Mouse (Mus musculus) frontal cortex, adult (tissue): ENCODE data around the gene Acp4.
"Not testable (repeated sequence)": the region's sequence is repeated elsewhere in the genome, so short reads cannot be mapped to it uniquely, and the experiment has no call there.

ENCODE experiments used
- ATAC-seq: cut with Nextera tagmentation; 2 replicates; pipeline ENCODE4 v1.9.2; 2017; ENCODE audit warnings: mild to moderate bottlenecking, moderate library complexity, mixed read lengths; ENCODE audit not compliant: low TSS enrichment

Gene Acp4

GRCm38 (mm10) chr7:44262791-44263643 lies 5.8 kb upstream of the Acp4 start:
- ATAC-seq, result peak; percentile 84

DNA sequence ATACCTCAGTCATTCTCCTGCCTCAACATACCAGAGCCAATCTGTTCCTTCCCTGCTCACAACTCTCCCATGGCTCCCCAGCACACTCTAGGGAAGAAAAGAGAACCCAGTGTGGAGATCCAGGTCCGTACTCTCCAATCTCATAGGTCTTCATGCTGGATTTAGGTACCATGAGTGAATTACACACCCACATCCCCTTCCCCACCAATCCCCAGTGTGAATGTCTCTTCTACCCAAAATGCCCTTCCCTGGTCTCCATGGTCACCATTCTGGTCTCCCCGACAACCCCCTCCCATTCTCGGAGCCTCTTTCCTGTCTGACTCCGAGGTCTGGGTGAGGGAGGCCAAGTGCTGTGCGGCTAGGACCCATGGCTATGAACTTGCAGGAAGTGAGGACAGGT lies 4.0 kb upstream of the Acp4 start, which contains the start of gene Gm15517:
TSS of gene Gm15517 (plus strand) at position 301 of the 400 bp plus-strand sequence.
- no peak for ATAC-seq

DNA sequence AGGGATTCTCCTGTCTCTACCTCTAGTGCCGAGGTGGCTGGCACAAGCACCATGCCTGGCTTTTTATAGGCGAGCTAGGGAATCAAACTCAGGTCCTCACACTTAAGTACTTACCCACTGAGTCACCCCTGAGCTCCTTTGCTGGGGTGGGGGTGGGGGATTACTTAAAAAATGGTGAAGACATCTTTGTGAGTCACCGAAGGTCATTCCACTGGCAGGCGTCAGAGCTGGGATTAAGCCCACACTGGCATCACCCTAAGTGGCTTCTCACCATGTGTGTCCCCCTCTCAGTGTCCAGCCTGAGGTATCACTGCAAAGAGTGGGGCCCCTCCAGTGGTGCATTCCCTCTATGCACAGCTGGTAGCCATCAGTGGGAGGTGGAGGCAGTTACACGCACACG lies 3.2 kb upstream of the Acp4 start:
- no peak for ATAC-seq

DNA sequence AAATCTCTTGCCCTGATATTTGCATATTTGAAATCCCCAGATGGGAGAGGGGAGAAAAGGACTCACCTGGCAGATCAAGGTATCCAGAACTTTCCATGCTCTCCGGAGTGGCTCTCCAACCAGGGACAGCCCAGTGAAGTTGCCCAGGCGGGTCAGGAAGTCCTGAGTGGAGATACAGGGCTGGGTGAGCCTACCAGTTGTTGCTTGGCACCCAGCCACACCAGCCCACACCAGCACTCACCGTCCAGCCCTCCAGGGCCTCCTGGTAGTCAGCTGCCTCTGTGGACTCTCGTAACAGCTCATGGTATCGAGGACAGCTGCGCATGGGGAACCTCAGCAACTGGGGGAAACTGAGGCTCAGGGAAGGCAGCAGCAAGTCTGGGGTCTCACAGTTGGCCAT lies 2.2 kb downstream of the Acp4 start:
- no peak for ATAC-seq

DNA sequence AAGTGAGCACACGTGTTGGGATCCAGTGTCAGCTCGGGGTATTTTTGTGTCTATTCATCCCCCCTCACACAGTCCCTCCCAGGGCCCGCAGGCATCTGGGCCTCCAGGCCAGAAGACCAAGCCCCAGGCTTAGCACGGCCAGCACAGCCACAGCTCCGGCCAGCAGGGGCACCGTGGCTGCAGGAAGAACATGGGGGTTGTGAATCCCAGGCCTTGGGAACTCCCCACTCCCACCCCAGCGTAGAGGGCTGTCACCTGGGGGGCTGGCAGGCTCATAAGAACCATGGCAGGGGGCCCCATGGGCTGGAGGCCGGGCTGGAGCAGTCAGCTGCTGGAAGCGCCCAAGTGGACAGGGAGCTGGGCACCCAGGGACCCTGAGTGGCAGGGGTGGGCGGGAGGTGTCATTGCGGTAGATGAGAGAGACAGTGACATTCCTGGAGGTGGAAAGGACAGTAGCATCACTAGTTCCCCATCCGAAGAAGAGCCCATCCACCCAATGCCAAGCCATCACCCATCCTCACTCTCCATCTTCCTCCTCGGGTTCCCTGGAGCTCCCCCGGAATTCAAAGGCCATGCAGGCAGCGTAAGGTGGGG lies 4.1 kb downstream of the Acp4 start:
- ATAC-seq, result no peak

DNA sequence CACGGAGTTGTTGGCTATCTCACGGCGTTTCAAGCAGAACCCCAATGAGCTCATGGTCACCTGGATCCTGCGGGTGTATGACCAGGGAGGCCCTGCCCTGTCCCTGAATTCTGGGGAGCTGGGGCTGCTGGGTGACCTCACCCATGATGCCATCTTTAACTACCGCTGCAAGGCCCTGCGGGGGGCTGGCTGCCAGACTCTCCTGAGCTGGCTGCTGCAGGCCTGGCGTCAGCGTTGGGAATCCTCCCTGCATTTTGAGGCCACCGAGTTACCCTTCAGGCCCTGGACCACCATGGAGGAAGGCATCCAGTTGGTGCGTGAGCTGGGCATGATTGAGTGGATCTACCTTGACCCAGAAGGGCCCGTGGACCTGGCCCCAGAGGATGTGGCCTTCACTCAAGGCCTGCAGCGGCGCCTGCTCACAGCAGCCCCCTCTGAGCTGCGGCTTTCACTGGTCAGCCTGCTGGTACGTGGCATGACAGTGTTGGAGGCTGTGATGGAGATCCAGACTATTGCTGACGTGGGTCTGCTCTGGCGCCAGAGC lies 6.4 kb downstream of the Acp4 start:
- ATAC-seq, result not testable (repeated sequence)

- no peak for ATAC-seq
Measured at GRCm38 (mm10) chr7:44249248-44249647, 7.9 kb downstream of the Acp4 start.

- no peak for ATAC-seq
Measured at GRCm38 (mm10) chr7:44247971-44248370, 9.2 kb downstream of the Acp4 start.

DNA sequence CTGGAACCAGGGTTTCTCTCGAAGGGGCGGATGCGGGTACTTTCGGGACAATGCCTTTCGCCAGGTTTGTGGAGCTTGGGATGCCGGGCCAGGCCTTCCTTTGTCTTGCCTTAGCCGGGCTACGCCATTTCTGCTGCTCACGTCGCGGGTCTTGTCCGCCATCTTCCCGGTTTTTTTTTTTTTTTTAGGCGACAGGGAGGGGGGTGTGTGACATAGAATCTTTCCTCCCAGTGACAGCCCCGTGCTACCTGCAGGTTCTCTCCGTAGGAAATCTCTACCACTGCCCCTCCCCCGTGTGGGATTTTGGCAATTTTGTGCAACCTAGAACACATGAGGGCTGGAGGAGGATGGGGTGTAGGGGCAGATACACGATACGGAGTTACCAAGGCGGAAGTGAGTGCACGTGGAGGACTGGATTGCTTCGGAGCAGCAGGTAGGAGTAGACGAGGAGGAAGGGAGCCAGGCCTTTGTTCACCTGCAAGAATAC lies 10.2 kb downstream of the Acp4 start:
- peak; percentile 29; the same call in 1 of the 2 replicates for ATAC-seq

GRCm38 (mm10) chr7:44246055-44246983 lies 10.9 kb downstream of the Acp4 start, which contains the start of the genes 1700028J19Rik and 2410002F23Rik:
Gene 1700028J19Rik (minus strand): TSS chr7:44246695.
Gene 2410002F23Rik (plus strand): TSS chr7:44246722.
- ATAC-seq, result peak; percentile 87

DNA sequence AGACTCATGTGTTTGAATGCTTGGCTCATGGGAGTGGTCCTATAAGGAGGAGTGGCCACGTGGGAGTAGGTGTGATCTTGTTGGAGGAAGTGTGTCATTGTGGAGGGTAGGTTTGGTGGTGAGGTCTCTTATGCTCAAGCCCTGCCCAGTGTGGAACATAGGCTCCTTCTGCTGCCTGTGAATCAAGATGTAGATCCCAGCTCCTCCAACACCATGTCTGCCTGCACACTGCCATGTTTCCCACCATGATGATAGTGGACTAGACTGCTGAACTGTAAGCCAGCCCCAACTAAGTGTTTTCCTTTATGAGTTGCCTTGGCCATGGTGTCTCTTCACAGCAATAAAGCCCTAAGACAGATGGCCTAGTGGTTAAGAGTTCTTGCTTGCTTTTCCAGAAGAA lies 13.1 kb downstream of the Acp4 start:
- ATAC-seq, result no peak

DNA sequence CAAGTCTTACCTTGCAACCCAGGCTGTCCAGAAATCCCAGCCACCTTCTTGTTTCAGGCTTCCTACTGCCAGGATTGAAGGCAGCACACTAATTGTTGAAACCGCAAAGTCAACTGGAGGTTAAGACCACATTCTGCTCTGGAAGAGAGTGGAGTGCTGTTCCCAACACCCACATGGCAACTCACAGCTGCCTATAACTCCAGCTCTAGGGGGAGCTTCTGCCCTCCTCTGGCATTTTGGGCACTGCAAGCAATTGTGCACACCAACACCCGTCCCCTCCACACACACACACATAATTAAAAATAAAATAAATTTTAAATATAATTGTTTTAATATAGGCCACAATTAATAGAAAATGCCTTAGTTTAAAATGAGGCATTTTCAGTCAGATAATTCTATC lies 16.0 kb downstream of the Acp4 start:
- ATAC-seq, result peak; percentile 68; the same call in 1 of the 2 replicates

- ATAC-seq, result peak; percentile 23; the same call in 1 of the 2 replicates
Measured at GRCm38 (mm10) chr7:44240712-44241111, 16.5 kb downstream of the Acp4 start.

- ATAC-seq, result no peak
Measured at GRCm38 (mm10) chr7:44239913-44240312, 17.3 kb downstream of the Acp4 start.

GRCm38 (mm10) chr7:44235909-44236308 lies 21.3 kb downstream of the Acp4 start, which contains the start of gene Gm36864:
Gene Gm36864 (plus strand): TSS chr7:44236177.
- no peak for ATAC-seq

- no peak for ATAC-seq
Measured at GRCm38 (mm10) chr7:44225076-44225475, 32.1 kb downstream of the Acp4 start, which contains the start of gene Klk1. Gene Klk1 (plus strand): TSS chr7:44225360.

GRCm38 (mm10) chr7:44222335-44222734 lies 34.8 kb downstream of the Acp4 start:
- ATAC-seq, result not testable (repeated sequence)

DNA sequence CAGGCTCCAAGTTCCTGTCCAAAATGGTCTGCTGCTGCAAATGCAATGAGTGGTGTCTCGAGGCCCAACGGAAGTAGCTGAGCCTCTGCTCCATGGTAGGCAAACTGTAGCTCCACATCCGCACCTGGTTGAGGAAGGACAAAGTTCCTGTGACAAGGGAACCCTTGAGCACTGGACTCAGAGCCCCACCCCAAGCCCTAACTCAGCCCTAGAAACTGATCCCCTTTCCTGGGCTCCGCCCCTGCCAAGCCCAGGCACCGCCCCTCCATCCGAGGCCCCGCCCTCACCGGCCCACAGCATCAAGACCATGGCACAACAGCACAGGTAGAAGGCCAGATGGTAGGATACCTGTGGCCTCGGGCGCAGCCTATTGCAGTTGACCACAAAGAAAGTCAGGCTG lies 35.6 kb downstream of the Acp4 start:
- ATAC-seq, result not testable (repeated sequence)

GRCm38 (mm10) chr7:44215645-44216044 lies 41.5 kb downstream of the Acp4 start, which contains the start of gene Klk1b5:
Gene Klk1b5 (plus strand): TSS chr7:44215945.
- ATAC-seq, result no peak

GRCm38 (mm10) chr7:44208307-44208706 lies 48.9 kb downstream of the Acp4 start:
- no peak for ATAC-seq

DNA sequence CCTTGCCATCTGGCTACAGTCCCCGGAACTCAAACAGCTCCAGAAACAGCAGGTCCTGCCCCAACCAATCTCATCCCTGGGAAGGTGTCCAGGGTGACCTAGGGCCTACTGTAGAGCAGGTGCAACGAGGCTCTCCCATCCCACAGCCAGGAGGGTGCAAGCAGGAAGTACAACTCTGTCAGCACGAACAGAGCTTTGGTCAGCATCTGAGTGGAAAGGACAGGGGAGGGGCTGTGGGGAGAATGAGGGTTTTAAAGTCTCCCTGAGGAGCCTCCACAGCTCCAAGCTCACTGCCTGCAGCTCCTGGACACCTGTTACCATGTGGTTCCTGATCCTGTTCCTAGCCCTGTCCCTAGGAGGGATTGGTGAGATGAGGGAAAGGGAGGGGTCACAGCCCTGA lies 50.0 kb downstream of the Acp4 start, which contains the start of gene Klk1b4:
TSS of gene Klk1b4 (plus strand) at position 301 of the 400 bp plus-strand sequence.
- ATAC-seq, result not testable (repeated sequence)
